Mouse (Mus musculus) C2C12 (cell line): ENCODE data around the gene Hyal3.

Source experiments
- CTCF ChIP-seq: IDR thresholded peaks from one replicate; pipeline ENCODE4 v1.5.1; 2011; ENCODE audit not compliant: control insufficient read depth, insufficient read depth, insufficient read length
- FOSL1 ChIP-seq: IDR thresholded peaks from one replicate; pipeline ENCODE4 v1.8.0; 2011; ENCODE audit warnings: mild to moderate bottlenecking, low read length; ENCODE audit not compliant: poor library complexity, insufficient read depth, severe bottlenecking
- MAX ChIP-seq: IDR thresholded peaks from one replicate; pipeline ENCODE4 v1.6.1; 2011; ENCODE audit warnings: mild to moderate bottlenecking, control low read depth
- MYOD1 ChIP-seq: IDR thresholded peaks from one replicate; pipeline ENCODE4 v1.6.1; 2011; ENCODE audit warnings: low read depth; ENCODE audit not compliant: control insufficient read depth, insufficient read length
- MYOG ChIP-seq: IDR thresholded peaks from one replicate; pipeline ENCODE4 v1.6.1; 2011; ENCODE audit not compliant: control insufficient read depth, insufficient read length; ENCODE audit errors: extremely low read depth

DNA sequence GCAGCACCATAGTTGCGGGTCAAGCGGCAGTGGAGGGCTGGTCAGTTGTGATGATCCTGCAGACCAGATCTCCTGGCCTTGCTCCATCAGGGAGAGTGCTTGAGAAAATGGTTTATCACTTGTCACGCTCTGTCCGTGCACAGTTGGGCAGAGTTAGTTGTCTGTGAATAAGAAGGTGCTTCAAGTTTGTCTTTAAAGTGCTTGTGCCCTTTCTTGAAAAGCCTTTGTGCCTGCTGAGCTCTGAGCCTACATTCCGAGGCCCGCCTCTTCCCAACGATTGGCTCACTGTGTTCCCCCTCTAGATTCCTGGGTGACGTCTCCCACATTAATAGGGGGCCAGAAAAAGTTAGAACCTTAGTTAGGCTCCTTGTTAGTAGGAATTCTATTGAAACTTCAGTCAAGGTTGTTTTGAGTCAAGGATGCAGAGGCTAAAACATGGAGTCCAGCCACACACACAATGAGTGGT, 28.7 kb upstream of the Hyal3 start:
- TF ChIP-seq MAX, result no peak
- TF ChIP-seq CTCF, result no peak
- no peak for TF ChIP-seq MYOD1
- TF ChIP-seq MYOG, result no peak
- TF ChIP-seq FOSL1, result no peak
